Mouse (Mus musculus) bone marrow, adult 2 months (tissue): ENCODE measurements around the gene Zfp622.

Experiments
- CTCF ChIP-seq: fragments of 200-500 bp; IDR thresholded peaks from 2 replicates; pipeline ENCODE4 v1.5.1; 2011; ENCODE audit warnings: low read length, control low read depth; ENCODE audit not compliant: control insufficient read depth, insufficient read depth
- POLR2A ChIP-seq: fragments of 200-500 bp; IDR thresholded peaks from 2 replicates; pipeline ENCODE4 v1.6.1; 2011; ENCODE audit warnings: low read depth, mild to moderate bottlenecking, control low read depth, low read length, borderline replicate concordance; ENCODE audit not compliant: control insufficient read depth

DNA sequence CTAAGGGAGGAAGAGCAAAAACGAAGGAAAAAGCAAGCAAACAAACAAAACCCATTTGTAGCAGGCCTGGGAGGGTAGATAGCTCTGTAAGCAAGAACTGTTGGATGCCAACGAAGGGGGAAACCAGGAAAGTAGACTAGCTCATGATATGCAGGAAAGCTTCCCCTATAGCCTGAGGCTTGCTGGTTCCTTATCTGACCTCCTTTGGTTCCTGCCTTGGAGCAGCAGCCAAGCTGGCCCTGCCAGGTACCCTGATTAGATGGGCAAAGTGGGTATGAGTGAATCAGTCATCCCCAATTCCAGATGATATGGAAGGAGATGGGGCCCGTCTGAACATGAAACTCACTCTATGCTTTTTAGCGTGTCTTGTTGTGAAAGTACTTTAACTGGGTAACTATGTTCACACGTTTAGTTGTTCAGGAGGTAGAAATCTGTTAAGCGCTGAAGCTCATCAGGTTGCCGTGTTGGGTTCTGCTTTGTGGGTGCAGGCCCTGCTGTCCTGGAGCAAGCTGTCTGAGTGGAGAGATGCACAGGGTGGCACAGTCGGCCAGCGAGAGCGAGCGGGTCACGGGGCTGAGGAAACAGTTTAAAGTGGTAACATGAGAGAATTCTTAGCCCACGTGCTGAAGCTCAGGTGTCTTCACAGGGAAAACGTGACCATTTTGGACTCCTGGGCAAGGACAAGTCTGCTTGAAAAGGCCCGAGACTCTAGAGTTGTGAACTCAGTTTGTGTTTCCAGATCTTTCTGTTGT, 40.6 kb upstream of the Zfp622 start:
- TF ChIP-seq POLR2A (no peak), CTCF (no peak)
